Mouse (Mus musculus) lung, embryonic 16.5 days (tissue): ENCODE data around the gene Mfsd4b1. TPM values are rescaled to one million over a fixed set of nuclear protein-coding genes. Genes with fewer than 3 reads are reported as not detected.

Experiments used
- ATAC-seq: fragments of 200-750 bp; cut with Nextera tagmentation; 2 replicates; pipeline ENCODE4 v1.8.0; 2017; ENCODE audit warnings: low read depth, mild to moderate bottlenecking, moderate library complexity
- H3K27ac ChIP-seq: fragments of 300-500 bp; sonication (generic); 2 replicates; pipeline ENCODE4 v1.5.1; 2014; ENCODE audit warnings: mild to moderate bottlenecking, control low read depth, low read length
- H3K27me3 ChIP-seq: fragments of 300-500 bp; sonication (generic); 2 replicates; pipeline ENCODE4 v1.6.1; 2014; ENCODE audit warnings: low read depth, low read length, mixed read lengths; ENCODE audit not compliant: control insufficient read depth, insufficient read depth
- H3K36me3 ChIP-seq: fragments of 300-500 bp; sonication (generic); 2 replicates; pipeline ENCODE4 v1.6.1; 2014; ENCODE audit warnings: low read length; ENCODE audit not compliant: control insufficient read depth, insufficient read depth
- H3K4me1 ChIP-seq: fragments of 300-500 bp; sonication (generic); replicated peaks from 2 replicates; pipeline ENCODE4 v1.6.1; 2014; ENCODE audit warnings: low read length, mixed read lengths; ENCODE audit not compliant: control insufficient read depth, insufficient read depth
- H3K4me2 ChIP-seq: fragments of 300-500 bp; sonication (generic); 2 replicates; pipeline ENCODE4 v1.6.1; 2014; ENCODE audit warnings: low read depth, low read length, control low read depth
- H3K4me3 ChIP-seq: fragments of 300-500 bp; sonication (generic); 2 replicates; pipeline ENCODE4 v1.5.1; 2014; ENCODE audit warnings: mild to moderate bottlenecking, low read length, control low read depth
- H3K9ac ChIP-seq: fragments of 300-500 bp; sonication (generic); 2 replicates; pipeline ENCODE4 v1.6.1; 2014; ENCODE audit warnings: low read length, control low read depth
- H3K9me3 ChIP-seq: fragments of 300-500 bp; sonication (generic); 2 replicates; pipeline ENCODE4 v1.6.1; 2016; ENCODE audit warnings: low read length; ENCODE audit not compliant: control insufficient read depth
- WGBS: fragments of 180-500 bp; shearing (Covaris S2); extraction: QIAGEN DNeasy Blood & Tissue Kit; methylation state at CpG from one replicate; pipeline ENCODE4 v1.1.7; 2014; 5-methylcytosine and 5-hydroxymethylcytosine counted together
- polyA plus RNA-seq: library from polyadenylated mRNA; unstranded; fragments of >200 nt; fragmentation: Nextera tagmentation; extraction: Ambion mirVana; gene quantifications from 2 replicates; pipeline ENCODE4 v1.2.1, GENCODE M21; 2015

Mfsd4b1 gene
- polyA plus RNA-seq, 1 experiment from 2014 or later = 0.13 TPM

DNA sequence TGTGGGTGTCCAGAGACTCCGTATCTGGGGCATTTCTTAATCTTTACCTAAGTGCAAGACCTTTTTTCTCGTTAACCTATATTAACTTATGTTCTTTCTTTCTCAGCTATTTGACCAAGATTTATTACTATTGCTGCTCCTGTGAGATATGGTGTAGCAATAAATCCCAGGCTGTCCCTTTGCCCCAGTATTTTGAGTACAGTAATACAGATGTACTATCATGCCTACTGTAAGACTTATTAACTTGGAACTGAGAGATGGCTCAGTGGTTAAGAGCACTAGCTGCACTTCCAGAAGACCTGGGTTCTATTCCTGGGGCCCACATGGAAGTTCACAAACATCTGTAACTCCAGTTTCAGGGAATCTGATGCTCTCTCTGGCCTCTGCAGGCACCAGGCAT lies 25.7 kb upstream of the Mfsd4b1 start:
- H3K4me1 ChIP-seq = no peaks in the 10 kb centered on the region

DNA sequence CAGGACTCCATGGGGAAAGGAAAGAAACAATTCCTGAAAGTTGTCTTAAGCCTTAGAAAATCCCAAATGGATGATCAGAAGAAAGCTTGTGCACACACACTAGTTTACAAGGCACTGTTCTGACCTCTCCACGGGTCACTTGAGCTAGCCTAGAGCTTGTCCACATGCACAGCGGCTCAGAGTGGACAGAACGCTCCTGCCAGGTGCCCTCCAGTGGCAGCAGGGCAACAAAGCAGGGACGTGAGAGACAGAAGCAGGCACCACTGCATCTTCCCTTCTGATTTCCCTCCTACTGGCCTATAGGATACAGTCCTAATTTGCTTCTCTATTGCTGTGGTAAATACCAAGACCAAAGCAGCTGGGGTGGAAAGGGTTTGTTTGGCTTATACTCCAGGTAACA lies 16.3 kb upstream of the Mfsd4b1 start:
- no peak for ATAC-seq
- H3K27me3 ChIP-seq = no peaks in the 10 kb centered on the region
- 24% methylated on average over 4 of the region's 4 CpGs for WGBS

More for the DNA sequence above, 25.7 kb upstream of the Mfsd4b1 start:
- no peak overlapping the region for H3K4me3 ChIP-seq
- no peak overlapping the region for H3K27ac ChIP-seq
- WGBS = 85% methylated on average over 2 of the region's 2 CpGs
- no peak overlapping the region for H3K9ac ChIP-seq
- H3K27me3 ChIP-seq = no peaks in the 10 kb centered on the region
- no peaks in the 10 kb centered on the region for H3K9me3 ChIP-seq
- no peak overlapping the region for H3K4me2 ChIP-seq
- H3K36me3 ChIP-seq = no peaks in the 10 kb centered on the region
- ATAC-seq = no peak

DNA sequence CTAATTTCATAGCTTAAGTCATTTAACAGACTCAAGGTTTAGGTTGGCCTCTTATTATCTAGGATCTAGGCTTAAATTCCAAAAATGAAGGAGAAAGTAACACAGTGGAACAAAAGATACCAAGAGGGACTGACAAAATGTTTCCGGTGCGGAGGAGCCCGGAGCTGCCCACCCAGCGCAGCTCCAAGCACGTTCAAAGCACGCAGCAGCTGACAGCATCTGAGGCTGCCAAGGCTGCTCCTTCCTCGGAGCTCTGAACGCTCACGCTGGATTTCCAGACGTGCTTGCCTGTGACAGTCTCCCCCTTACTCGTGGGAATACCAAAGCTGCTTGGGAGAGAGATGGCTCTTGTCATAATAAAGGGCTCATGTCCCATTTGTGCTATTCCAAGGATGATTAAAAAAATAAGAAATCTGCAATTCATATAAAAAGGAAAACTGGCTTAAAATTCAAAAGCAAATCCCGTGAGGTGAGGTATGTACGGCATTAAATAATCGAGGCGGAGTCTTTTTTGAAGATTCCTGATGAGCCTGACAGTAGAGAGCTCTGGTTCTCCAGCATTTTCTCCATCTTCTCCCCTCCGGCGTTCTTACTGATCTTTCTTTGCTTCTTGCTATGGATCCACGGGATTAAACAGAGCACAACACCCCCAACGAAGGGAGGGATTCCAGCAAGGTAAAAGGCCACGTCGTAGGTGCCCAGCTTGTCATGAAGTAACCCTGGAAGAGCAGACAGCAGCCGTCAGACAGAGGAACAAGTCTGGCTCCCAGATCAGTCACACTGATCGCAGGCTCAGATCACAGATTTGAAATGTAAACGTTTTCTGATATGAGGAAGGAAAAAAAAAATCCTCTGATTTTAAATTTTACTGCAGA lies 11.9 kb upstream of the Mfsd4b1 start:
- no peak overlapping the region for H3K27ac ChIP-seq
- no peaks in the 10 kb centered on the region for H3K27me3 ChIP-seq
- no peak overlapping the region for H3K4me3 ChIP-seq
- no peaks in the 10 kb centered on the region for H3K4me1 ChIP-seq
- WGBS = 51% methylated on average over 24 of the region's 24 CpGs
- no peak for ATAC-seq
- H3K9ac ChIP-seq = no peak overlapping the region
- H3K36me3 ChIP-seq = no peaks in the 10 kb centered on the region
- H3K4me2 ChIP-seq = no peak overlapping the region
- H3K9me3 ChIP-seq = no peaks in the 10 kb centered on the region

More for the DNA sequence above, 16.3 kb upstream of the Mfsd4b1 start:
- 0 out of 2 replicates have a peak, but pooled peaks cover 3% of the 10 kb centered on the region for H3K4me1 ChIP-seq
- no peak overlapping the region for H3K4me3 ChIP-seq
- no peak overlapping the region for H3K4me2 ChIP-seq
- H3K9ac ChIP-seq = no peak overlapping the region
- no peak overlapping the region for H3K27ac ChIP-seq
- no peaks in the 10 kb centered on the region for H3K9me3 ChIP-seq
- H3K36me3 ChIP-seq = no peaks in the 10 kb centered on the region

DNA sequence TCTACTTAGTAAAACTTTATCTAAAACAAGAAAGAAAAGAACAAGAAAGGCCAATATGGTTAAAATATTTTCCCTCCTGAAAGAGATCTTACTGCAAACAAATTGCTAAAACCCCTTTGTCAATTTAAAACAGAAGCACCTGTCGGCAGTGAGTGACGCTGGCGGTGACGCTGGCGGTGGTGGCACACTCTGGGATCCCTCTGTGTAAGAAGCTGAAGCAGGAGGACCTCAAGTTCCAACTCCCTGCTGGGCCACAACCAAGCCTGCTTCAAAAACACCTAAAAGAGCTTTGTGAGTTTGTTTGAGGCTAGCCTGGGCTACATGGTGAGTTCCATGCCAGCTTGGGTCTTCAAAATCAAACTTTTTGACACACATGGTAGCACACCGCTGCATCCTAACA lies 9.9 kb upstream of the Mfsd4b1 start:
- H3K4me2 ChIP-seq = no peak overlapping the region
- H3K9ac ChIP-seq = no peak overlapping the region
- H3K4me1 ChIP-seq = no peaks in the 10 kb centered on the region
- no peak for ATAC-seq
- 92% methylated on average over 6 of the region's 6 CpGs for WGBS
- H3K36me3 ChIP-seq = no peaks in the 10 kb centered on the region
- H3K9me3 ChIP-seq = no peaks in the 10 kb centered on the region
- no peak overlapping the region for H3K4me3 ChIP-seq
- no peak overlapping the region for H3K27ac ChIP-seq
- H3K27me3 ChIP-seq = no peaks in the 10 kb centered on the region

DNA sequence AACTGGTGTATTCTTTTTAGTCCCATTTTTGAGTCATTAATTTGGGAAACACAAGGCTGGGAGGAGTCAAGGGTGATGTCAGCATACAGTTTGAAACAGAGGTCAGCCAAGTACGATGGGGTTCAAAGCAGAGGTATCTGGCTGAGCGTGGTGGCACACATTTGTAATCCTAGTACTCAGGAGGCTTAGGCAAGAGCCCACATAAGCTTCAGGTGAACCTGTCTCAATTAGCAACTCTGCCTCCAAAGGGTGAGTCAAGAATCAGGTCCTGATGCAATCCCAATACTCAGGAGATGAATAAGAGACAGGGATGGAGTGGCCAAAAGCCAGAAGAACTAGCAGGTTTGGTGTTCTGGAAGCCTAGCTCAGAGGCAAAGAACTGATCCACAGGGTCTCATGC lies 7.8 kb upstream of the Mfsd4b1 start:
- H3K4me2 ChIP-seq = no peak overlapping the region
- H3K9me3 ChIP-seq = no peaks in the 10 kb centered on the region
- WGBS = 68% methylated on average over 2 of the region's 2 CpGs
- H3K4me3 ChIP-seq = no peak overlapping the region
- no peaks in the 10 kb centered on the region for H3K36me3 ChIP-seq
- H3K4me1 ChIP-seq = no peaks in the 10 kb centered on the region
- H3K27me3 ChIP-seq = no peaks in the 10 kb centered on the region
- no peak for ATAC-seq
- H3K9ac ChIP-seq = no peak overlapping the region
- no peak overlapping the region for H3K27ac ChIP-seq

DNA sequence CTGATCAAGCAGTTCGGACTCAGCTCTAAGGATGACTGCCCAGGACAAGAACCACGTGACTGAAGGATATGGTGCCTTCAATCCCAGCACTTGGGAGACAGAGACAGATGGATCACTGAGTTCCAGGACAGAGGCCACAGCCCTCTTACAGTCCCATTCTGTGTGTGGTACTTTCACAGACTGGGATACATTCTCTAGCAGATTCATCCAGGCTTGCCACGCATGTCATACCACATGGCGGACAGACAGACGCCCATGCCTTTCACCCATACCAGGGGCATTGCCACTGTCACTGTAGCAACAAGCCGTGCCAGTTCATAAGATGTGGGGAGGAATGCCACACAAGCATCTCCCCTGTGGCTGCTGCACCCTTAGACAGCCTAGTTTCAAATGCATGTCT lies 5.6 kb upstream of the Mfsd4b1 start:
- Histone ChIP-seq H3K36me3 (no peaks in the 10 kb centered on the region), H3K9me3 (no peaks in the 10 kb centered on the region), H3K4me1 (no peaks in the 10 kb centered on the region), H3K27me3 (no peaks in the 10 kb centered on the region), H3K4me3 (no peak overlapping the region), H3K27ac (no peak overlapping the region), H3K4me2 (no peak overlapping the region), H3K9ac (no peak overlapping the region)
- ATAC-seq = no peak
- 86% methylated on average over 6 of the region's 6 CpGs for WGBS

DNA sequence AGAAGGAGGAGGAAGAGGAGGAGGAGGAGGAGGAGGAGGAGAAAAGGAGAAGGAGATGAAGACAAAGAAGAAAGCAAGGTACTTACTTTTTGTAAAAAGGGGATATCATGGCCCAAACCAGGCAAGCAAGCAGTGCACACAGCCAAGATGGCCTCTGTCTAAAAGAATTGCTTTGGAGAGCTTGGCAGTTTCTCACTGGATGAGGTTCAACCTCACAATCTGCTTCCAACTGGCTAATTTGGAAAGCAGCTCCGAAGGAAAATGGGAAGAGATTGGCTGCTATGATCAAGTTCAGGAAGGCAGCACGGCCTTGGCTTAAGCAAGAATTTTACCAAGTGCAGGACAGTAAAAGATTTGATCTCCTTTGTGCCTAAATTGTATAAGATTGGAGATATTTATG lies 4.5 kb upstream of the Mfsd4b1 start:
- no peaks in the 10 kb centered on the region for H3K27me3 ChIP-seq
- ATAC-seq = no peak
- H3K4me1 ChIP-seq = peaks cover 4% of the 10 kb centered on the region
- no peaks in the 10 kb centered on the region for H3K9me3 ChIP-seq
- no peak overlapping the region for H3K27ac ChIP-seq
- no peak overlapping the region for H3K9ac ChIP-seq
- WGBS = 72% methylated on average over 2 of the region's 2 CpGs
- H3K4me3 ChIP-seq = no peak overlapping the region
- H3K4me2 ChIP-seq = no peak overlapping the region
- no peaks in the 10 kb centered on the region for H3K36me3 ChIP-seq

DNA sequence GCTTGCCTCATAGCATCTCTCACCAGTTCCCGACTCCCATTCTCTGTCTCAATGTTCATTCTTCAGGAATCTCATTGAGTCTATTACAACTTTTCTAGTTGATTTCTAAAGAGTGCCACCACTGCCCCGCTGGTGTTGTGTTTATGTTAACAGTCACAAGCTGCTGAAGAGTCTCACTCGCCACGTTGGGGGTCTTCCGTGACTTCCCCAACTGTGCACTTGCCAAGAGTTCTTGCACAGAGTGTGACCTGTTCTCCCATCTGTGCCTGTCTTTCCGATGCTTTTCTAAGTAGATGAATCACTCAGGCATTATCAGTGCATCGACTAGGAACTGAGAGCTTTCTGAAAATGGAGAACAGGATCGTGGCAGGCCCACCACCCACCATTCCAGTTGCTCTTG lies 3.0 kb upstream of the Mfsd4b1 start:
- WGBS = 43% methylated on average over 8 of the region's 8 CpGs
- peaks cover 4% of the 10 kb centered on the region for H3K4me1 ChIP-seq
- H3K4me3 ChIP-seq = no peak overlapping the region
- no peak overlapping the region for H3K4me2 ChIP-seq
- peaks cover 2% of the 10 kb centered on the region; the same call in 1 of the 2 replicates for H3K27me3 ChIP-seq
- no peak for ATAC-seq
- H3K9me3 ChIP-seq = no peaks in the 10 kb centered on the region
- H3K9ac ChIP-seq = no peak overlapping the region
- H3K27ac ChIP-seq = no peak overlapping the region
- no peaks in the 10 kb centered on the region for H3K36me3 ChIP-seq

DNA sequence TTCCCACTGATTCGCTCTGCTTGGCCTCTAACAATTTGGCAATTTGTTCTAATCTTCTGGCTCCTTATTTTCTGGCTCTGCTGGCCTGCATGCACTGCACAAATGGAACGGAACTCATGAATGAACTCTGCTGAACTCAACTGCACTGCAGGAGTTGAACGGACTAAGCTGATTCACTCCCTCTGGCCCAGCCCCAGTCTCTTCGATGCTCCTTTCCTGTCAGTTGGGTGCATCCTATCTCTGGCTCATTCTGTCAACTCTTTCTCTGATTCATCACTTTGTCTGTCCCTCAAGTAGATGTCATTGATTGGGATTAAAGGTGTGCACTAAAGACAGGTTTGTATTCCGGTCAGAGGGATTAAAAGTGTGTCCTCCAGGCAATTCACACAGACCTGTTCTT lies 1.5 kb upstream of the Mfsd4b1 start:
- ATAC-seq = no peak
- Histone ChIP-seq H3K4me3 (no peak overlapping the region), H3K27ac (no peak overlapping the region), H3K4me1 (peaks cover 4% of the 10 kb centered on the region), H3K9me3 (no peaks in the 10 kb centered on the region), H3K27me3 (peaks cover 5% of the 10 kb centered on the region), H3K4me2 (no peak overlapping the region), H3K9ac (no peak overlapping the region), H3K36me3 (no peaks in the 10 kb centered on the region)
- WGBS = 90% methylated on average over 5 of the region's 5 CpGs
